Mouse (Mus musculus): ENCODE results near the gene Defa32.
"Not testable (repeated sequence)": the region's sequence is repeated elsewhere in the genome, so short reads cannot be mapped to it uniquely, and the experiment has no call there.

The Defa32 gene

GRCm38 (mm10) chr8:21528732-21529131, at the start of gene Defa32:
TSS of gene Defa32 (plus strand) at chr8:21529032.
- not testable (repeated sequence) for DNase-seq (ENCODE audit: low spot score in 2 of 2)

DNA sequence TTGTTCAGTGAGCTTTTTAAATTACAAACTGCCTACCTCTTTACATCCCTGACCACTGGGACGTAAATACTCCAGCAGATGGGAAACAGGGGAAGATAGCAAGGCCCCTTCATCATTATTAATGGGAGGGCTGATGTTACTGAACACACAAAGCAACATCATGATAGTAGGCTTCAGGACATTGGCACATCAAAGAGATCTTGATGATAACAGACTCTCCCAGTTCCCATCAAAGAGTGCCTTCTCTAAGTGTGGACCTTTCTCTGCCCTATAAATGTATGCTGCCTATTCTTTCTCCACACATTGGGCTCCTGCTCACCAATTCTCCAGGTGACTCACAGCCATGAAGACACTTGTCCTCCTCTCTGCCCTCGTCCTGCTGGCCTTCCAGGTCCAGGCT, 19.9 kb upstream of the Defa32 start, which contains the start of gene Defa20:
Gene Defa20, plus strand, starts transcription at position 301 of the 400 bp plus-strand sequence.
- not testable (repeated sequence) for DNase-seq (ENCODE audit: low spot score in 2 of 2)

DNA sequence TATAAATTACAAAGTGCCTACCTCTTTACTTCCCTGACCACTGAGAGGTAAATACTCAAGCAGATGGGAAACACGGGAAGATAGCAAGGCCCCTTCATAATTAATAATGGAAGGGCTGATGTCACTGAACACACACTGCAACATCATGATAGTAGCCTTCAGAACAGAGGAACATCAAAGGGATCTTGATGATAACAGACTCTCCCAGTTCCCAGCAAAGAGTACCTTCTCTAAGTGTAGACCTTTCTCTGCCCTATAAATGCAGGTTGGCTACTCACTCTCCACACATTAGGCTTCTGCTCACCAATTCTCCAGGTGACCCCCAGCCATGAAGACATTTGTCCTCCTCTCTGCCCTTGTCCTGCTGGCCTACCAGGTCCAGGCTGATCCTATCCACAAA, 36.3 kb downstream of the Defa32 start, which contains the start of gene Defa37:
Gene Defa37, plus strand, starts transcription at position 301 of the 400 bp plus-strand sequence.
- not testable (repeated sequence) for DNase-seq (ENCODE audit: low spot score in 2 of 2)
